Mouse (Mus musculus) erythroblast, embryonic 14.5 days (primary cell): ENCODE results near the gene Mknk1.

Experiments used
- GATA1 ChIP-seq: IDR thresholded peaks from 2 replicates; pipeline ENCODE4 v1.6.1; 2012; ENCODE audit warnings: low read length, inconsistent platforms, mixed read lengths
- TAL1 ChIP-seq: IDR thresholded peaks from 3 replicates; pipeline ENCODE4 v1.6.1; 2012; ENCODE audit warnings: low read length, inconsistent platforms, mixed read lengths

DNA sequence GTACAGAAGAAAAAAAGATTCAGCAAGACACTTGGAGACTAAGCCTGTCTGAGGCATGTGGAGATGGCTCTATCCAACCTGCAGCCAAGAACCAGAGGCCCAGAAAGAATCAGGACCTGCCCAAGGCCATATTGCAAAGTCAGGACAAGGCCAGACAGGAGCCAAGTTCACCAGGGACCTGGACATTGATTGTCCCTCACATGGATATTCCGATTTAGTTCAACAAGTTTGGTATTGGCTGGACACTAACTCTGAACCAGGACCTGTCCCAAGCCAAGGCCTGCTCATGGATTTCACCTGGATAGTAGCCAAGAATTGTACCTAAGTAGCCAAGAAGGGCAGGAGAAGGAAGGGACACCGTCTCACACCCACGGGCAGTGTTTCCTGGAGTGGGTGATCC is 67.8 kb downstream of the Mknk1 start:
- TF ChIP-seq GATA1 (no peak), TAL1 (no peak)
